Mouse (Mus musculus) cortical plate, adult 2 months (tissue): ENCODE measurements around the gene Gm20773. TPM values are rescaled to one million over a fixed set of nuclear protein-coding genes. Genes with fewer than 3 reads are reported as not detected.
"Not testable (repeated sequence)": the region's sequence is repeated elsewhere in the genome, so short reads cannot be mapped to it uniquely, and the experiment has no call there.

Source experiments
- H3K27ac ChIP-seq: fragments of 200-500 bp; 2 replicates; pipeline ENCODE4 v1.5.1; 2012; ENCODE audit warnings: low read length, control low read depth, inconsistent platforms; ENCODE audit not compliant: insufficient read depth
- H3K4me1 ChIP-seq: fragments of 200-500 bp; 2 replicates; pipeline ENCODE4 v1.6.1; 2011; ENCODE audit warnings: low read length; ENCODE audit not compliant: control insufficient read depth, insufficient read depth
- H3K4me3 ChIP-seq: fragments of 200-500 bp; 2 replicates; pipeline ENCODE4 v1.5.1; 2011; ENCODE audit warnings: mild to moderate bottlenecking, low read length, control low read depth; ENCODE audit not compliant: insufficient read depth
- polyA plus RNA-seq: library from polyadenylated mRNA; depleted of rRNA; stranded (reverse); fragments of >200 nt; gene quantifications from 2 replicates; pipeline ENCODE4 v1.2.3, GENCODE M21; 2012; rRNA removed

The Gm20773 gene
- not detected in 2 replicates for polyA plus RNA-seq

DNA sequence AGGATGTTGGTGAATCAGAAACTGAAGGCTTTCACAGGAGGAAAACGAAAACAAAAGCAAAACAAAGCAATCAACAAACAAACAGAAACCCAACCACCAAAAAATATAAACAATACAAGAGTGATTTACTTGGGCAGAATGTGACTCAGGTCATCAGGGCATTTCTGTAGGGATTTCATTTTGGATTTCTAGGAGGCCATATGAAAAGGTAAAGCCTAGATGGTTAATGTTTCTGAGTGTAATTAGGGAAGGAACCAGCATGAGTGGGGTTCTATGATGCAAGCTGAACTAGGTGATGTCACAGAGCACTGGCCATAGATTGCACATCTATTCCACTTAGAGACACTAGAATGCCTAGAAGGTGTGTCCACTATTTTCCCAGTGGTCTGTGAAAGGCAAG is at the start of gene Gm20773:
Gm20773 (plus strand) TSS at position 301 of the 400 bp plus-strand sequence.
- H3K4me1 ChIP-seq, H3K4me3 ChIP-seq, H3K27ac ChIP-seq: not testable (repeated sequence)

- H3K4me3 ChIP-seq, H3K4me1 ChIP-seq, H3K27ac ChIP-seq: not testable (repeated sequence)
These were observed 28.3 kb upstream of the Gm20773 start, which contains the start of gene Gm21866 for GRCm38 (mm10) chrY:13465479-13465878. Gene Gm21866 (minus strand): TSS chrY:13465579.

Other genes starting within 250 kb of the Gm20773 start
- not detected in 2 replicates for gene Gm21440, start 241.6 kb upstream of the Gm20773 start, polyA plus RNA-seq
- gene Gm21454, start 241.6 kb upstream of the Gm20773 start, polyA plus RNA-seq = not detected in 2 replicates
- not detected in 2 replicates for gene Gm21725, start 145.0 kb upstream of the Gm20773 start, polyA plus RNA-seq
- gene Gm21866, start 28.4 kb upstream of the Gm20773 start, polyA plus RNA-seq = not detected in 2 replicates